Comparison of ENCODE assay signal across 8 mouse cellular contexts in genomic region chrX:169036403-169037296, GRCm38 (mm10).
A peak's percentile ranks its signal among the peaks of the same experiment; 100 is the strongest.
DNase-seq lines count a peak whose midpoint lies in the region; ATAC-seq and TF ChIP-seq lines count a peak whose summit lies in the region.

No protein-coding gene starts in this region.

- H3K36me3 ChIP-seq in ES-E14 (ENCODE audit: control insufficient read depth, insufficient read depth, low read length, poor library complexity, severe bottlenecking), result no peaks in the 10 kb centered on the region
- H3K36me3 ChIP-seq in forebrain, postnatal 0 days (ENCODE audit: insufficient read depth), result no peaks in the 10 kb centered on the region
- no peaks in the 10 kb centered on the region for H3K36me3 ChIP-seq in neural tube, embryonic 14.5 days (ENCODE audit: control insufficient read depth, insufficient read depth, low read length)

- H3K4me2 ChIP-seq in forebrain, postnatal 0 days (ENCODE audit: low read depth), result peak overlapping the region; percentile 55
- peak overlapping the region; percentile 47 for H3K4me2 ChIP-seq in neural tube, embryonic 14.5 days (ENCODE audit: low read depth, low read length)

- peak; percentile 74; the same call in 1 of the 2 replicates for TF ChIP-seq POLR2A in lung, adult 2 months (IDR thresholded peaks at IDR 0.05; ENCODE audit: borderline replicate concordance, extremely low read depth, low read depth, low read length)

- 23% methylated on average over 32 of the region's 32 CpGs for WGBS in forebrain, postnatal 0 days
- 27% methylated on average over 32 of the region's 32 CpGs for WGBS in lung, adult 2 months
- WGBS in neural tube, embryonic 14.5 days, result 19% methylated on average over 27 of the region's 32 CpGs

- H3K9ac ChIP-seq in ES-E14 (ENCODE audit: insufficient read depth, low read depth, low read length, poor library complexity, severe bottlenecking), result peak overlapping the region; percentile 44; the same call in 1 of the 2 replicates
- H3K9ac ChIP-seq in forebrain, postnatal 0 days, result 0 out of 2 replicates have a peak overlapping the region, but pooled peaks have one; percentile 10
- H3K9ac ChIP-seq in neural tube, embryonic 14.5 days (replicated peaks; ENCODE audit: low read depth, low read length), result no peak overlapping the region

- H3K27me3 ChIP-seq in forebrain, postnatal 0 days (ENCODE audit: insufficient read depth, low read length), result no peaks in the 10 kb centered on the region
- no peaks in the 10 kb centered on the region for H3K27me3 ChIP-seq in neural tube, embryonic 14.5 days (ENCODE audit: control insufficient read depth, insufficient read depth, low read length)

- in situ Hi-C loops in ES-E14 (cut with MboI; ENCODE audit: low sequenced_read_pairs in 2 of 2, unreplicated experiment in 2 of 2), result no loop called here

- peak; percentile 27 for DNase-seq in ES-E14 (ENCODE audit: low read depth, low spot score)
- DNase-seq in cerebellum, adult 8-10 months, result peak; percentile 3
- peak; percentile 62 for DNase-seq in forebrain, postnatal 0 days
- peak; percentile 79 for DNase-seq in heart, postnatal 4 days
- peak; percentile 8 to 22 for DNase-seq in layer of hippocampus, adult 8-10 months (ENCODE audit: low spot score in 2 of 2)
- DNase-seq in lung, adult 2 months, result peak; percentile 77
- DNase-seq in testis, postnatal 10 days (ENCODE audit: low spot score), result peak; percentile 71

- H3K4me3 ChIP-seq in ES-E14 (ENCODE audit: insufficient read depth in 1 of 2, low read depth in 1 of 2, low read length in 2 of 2, poor library complexity in 1 of 2, severe bottlenecking in 1 of 2), result peak overlapping the region; percentile 47 to 66
- H3K4me3 ChIP-seq in forebrain, postnatal 0 days (ENCODE audit: low read depth, low read length), result peak overlapping the region; percentile 31
- H3K4me3 ChIP-seq in lung, adult 2 months (replicated peaks; ENCODE audit: extremely low read depth, low read depth, low read length), result peak overlapping the region; percentile 95
- H3K4me3 ChIP-seq in neural tube, embryonic 14.5 days (ENCODE audit: low read depth, low read length), result peak overlapping the region; percentile 23

- H3K9me3 ChIP-seq in ES-E14 (ENCODE audit: control insufficient read depth, insufficient read depth, low read depth, low read length), result no peaks in the 10 kb centered on the region
- no peaks in the 10 kb centered on the region for H3K9me3 ChIP-seq in forebrain, postnatal 0 days (ENCODE audit: low read length)
- H3K9me3 ChIP-seq in neural tube, embryonic 14.5 days (ENCODE audit: control insufficient read depth, low read length), result no peaks in the 10 kb centered on the region

- ATAC-seq in forebrain, postnatal 0 days, result peak; percentile 94
- ATAC-seq in neural tube, embryonic 14.5 days (ENCODE audit: low read depth), result peak; percentile 88

- H3K4me1 ChIP-seq in ES-E14 (ENCODE audit: control insufficient read depth in 2 of 2, insufficient read depth in 2 of 2, low read length in 2 of 2, poor library complexity in 1 of 2), result no peaks in the 10 kb centered on the region
- no peaks in the 10 kb centered on the region for H3K4me1 ChIP-seq in forebrain, postnatal 0 days (ENCODE audit: insufficient read depth)
- peaks cover 2% of the 10 kb centered on the region; the same call in 1 of the 2 replicates for H3K4me1 ChIP-seq in lung, adult 2 months (ENCODE audit: control insufficient read depth, insufficient read depth, low read length)
- no peaks in the 10 kb centered on the region for H3K4me1 ChIP-seq in neural tube, embryonic 14.5 days (ENCODE audit: control insufficient read depth, insufficient read depth, low read length)

- TF ChIP-seq CTCF in forebrain, postnatal 0 days (IDR thresholded peaks at IDR 0.05; ENCODE audit: low read depth), result peak; percentile 47; the same call in 1 of the 2 replicates
- TF ChIP-seq CTCF in lung, adult 2 months (IDR thresholded peaks at IDR 0.05; ENCODE audit: insufficient read depth, low read length), result peak; percentile 7; the same call in 1 of the 2 replicates

- no peak overlapping the region for H3K27ac ChIP-seq in ES-E14 (ENCODE audit: insufficient read depth, low read depth, low read length, poor library complexity, severe bottlenecking)
- H3K27ac ChIP-seq in forebrain, postnatal 0 days (ENCODE audit: low read depth, low read length), result no peak overlapping the region
- H3K27ac ChIP-seq in neural tube, embryonic 14.5 days (ENCODE audit: low read depth, low read length), result no peak overlapping the region

TF ChIP-seq in ES-E14, 5 proteins besides CTCF, POLR2A, EP300 and RAD21:
- TF ChIP-seq HCFC1 (IDR thresholded peaks at IDR 0.05; ENCODE audit: borderline replicate concordance, insufficient read depth, low read length) (no peak), MAFK (IDR thresholded peaks at IDR 0.05; ENCODE audit: insufficient read depth, low read depth, low read length) (no peak), ZNF384 (IDR thresholded peaks at IDR 0.05; ENCODE audit: low read depth, low read length) (no peak), ZC3H11A (IDR thresholded peaks at IDR 0.05; ENCODE audit: borderline replicate concordance, low read depth, low read length) (no peak), CHD2 (IDR thresholded peaks at IDR 0.05; ENCODE audit: low read depth, low read length) (no peak)

Comparison
In these comparisons a context has a peak if more than half of its experiments do, and no peak if none do; other contexts are left out.
1. DNase-seq: peak in every context shown above with its lines; median percentile 79 in heart, postnatal 4 days; 77 in lung, adult 2 months; 71 in testis, postnatal 10 days; 62 in forebrain, postnatal 0 days; 27 in ES-E14; 15 in layer of hippocampus, adult 8-10 months; 3 in cerebellum, adult 8-10 months.
2. H3K4me3 ChIP-seq: peak in every context shown above with its lines; median percentile 95 in lung, adult 2 months; 56 in ES-E14; 31 in forebrain, postnatal 0 days; 23 in neural tube, embryonic 14.5 days.